Mouse (Mus musculus) MEL (cell line): Measurements from ENCODE around the gene Shld2. TPM values are rescaled to one million over a fixed set of nuclear protein-coding genes. Genes with fewer than 3 reads are reported as not detected.

ENCODE experiments used
- DNase-seq: peaks from one replicate; pipeline ENCODE4 v3.0.0; 2011; ENCODE audit warnings: low read depth, low spot score
- H3K27ac ChIP-seq: 2 replicates; pipeline ENCODE4 v1.5.1; 2012; ENCODE audit warnings: low read depth, mild to moderate bottlenecking, control low read depth, low read length, moderate library complexity; ENCODE audit not compliant: control insufficient read depth
- H3K27me3 ChIP-seq, 2 experiments: fragments of 150-350 bp in 1 of 2; sonication (generic) in 1 of 2; 2 replicates each; pipeline ENCODE4 v1.6.1; 2012; ENCODE audit warnings: low read length in 2 of 2, mild to moderate bottlenecking in 2 of 2, improper control_type of control experiment in 1 of 2, moderate library complexity in 1 of 2; ENCODE audit not compliant: insufficient read depth in 2 of 2, control insufficient read depth in 1 of 2
- H3K36me3 ChIP-seq, 2 experiments: 2 replicates each; pipeline ENCODE4 v1.6.1; 2012 to 2014; ENCODE audit warnings: low read length in 2 of 2, improper control_type of control experiment in 1 of 2, inconsistent platforms in 1 of 2, mild to moderate bottlenecking in 1 of 2; ENCODE audit not compliant: insufficient read depth in 2 of 2, control insufficient read depth in 1 of 2
- H3K4me1 ChIP-seq, 2 experiments: fragments of 150-350 bp in 1 of 2; sonication (generic) in 1 of 2; 2 replicates each; pipeline ENCODE4 v1.6.1; 2012; ENCODE audit warnings: low read length in 2 of 2, improper control_type of control experiment in 1 of 2, mild to moderate bottlenecking in 1 of 2; ENCODE audit not compliant: insufficient read depth in 2 of 2, control insufficient read depth in 1 of 2
- H3K4me3 ChIP-seq, 2 experiments: fragments of 150-350 bp in 1 of 2; sonication (generic) in 1 of 2; 2 replicates each; pipeline ENCODE4 v1.5.1; 2012; ENCODE audit warnings: low read depth in 2 of 2, low read length in 2 of 2, mild to moderate bottlenecking in 2 of 2, moderate library complexity in 2 of 2, control low read depth in 1 of 2, improper control_type of control experiment in 1 of 2; ENCODE audit not compliant: control insufficient read depth in 1 of 2, insufficient read depth in 1 of 2
- H3K79me2 ChIP-seq: 2 replicates; pipeline ENCODE4 v1.6.1; 2012; ENCODE audit warnings: mild to moderate bottlenecking, low read length, moderate library complexity; ENCODE audit not compliant: control insufficient read depth, poor library complexity, insufficient read depth
- H3K9ac ChIP-seq: 2 replicates; pipeline ENCODE4 v1.6.1; 2012; ENCODE audit warnings: low read depth, mild to moderate bottlenecking, control low read depth, low read length, moderate library complexity; ENCODE audit not compliant: control insufficient read depth, poor library complexity, severe bottlenecking
- H3K9me3 ChIP-seq: fragments of 150-350 bp; sonication (generic); replicated peaks from 2 replicates; pipeline ENCODE4 v1.6.1; 2012; ENCODE audit warnings: mild to moderate bottlenecking, low read length, improper control_type of control experiment, moderate library complexity; ENCODE audit not compliant: insufficient read depth
- CTCF ChIP-seq, 3 experiments: IDR thresholded peaks in 2 of 3; conservative IDR thresholded peaks in 1 of 3; 2 replicates each; pipeline ENCODE4 v1.5.1; 2011 to 2012; ENCODE audit warnings: low read length in 3 of 3, low read depth in 2 of 3, mild to moderate bottlenecking in 2 of 3, improper control_type of control experiment in 1 of 3, inconsistent platforms in 1 of 3, mixed read lengths in 1 of 3, moderate library complexity in 1 of 3; ENCODE audit not compliant: control insufficient read depth in 1 of 3, insufficient read depth in 1 of 3, poor library complexity in 1 of 3, severe bottlenecking in 1 of 3
- ELF1 ChIP-seq: IDR thresholded peaks from 2 replicates; pipeline ENCODE4 v1.6.1; 2014; ENCODE audit warnings: low read depth, mild to moderate bottlenecking, inconsistent platforms, low read length, improper control_type of control experiment, moderate library complexity
- EP300 ChIP-seq, 2 experiments: IDR thresholded peaks; 2 replicates each; pipeline ENCODE4 v1.6.1; 2011; ENCODE audit warnings: improper control_type of control experiment in 2 of 2, low read length in 2 of 2, low read depth in 1 of 2, mild to moderate bottlenecking in 1 of 2
- ETS1 ChIP-seq: IDR thresholded peaks from 2 replicates; pipeline ENCODE4 v1.6.1; 2012; ENCODE audit warnings: low read depth, mild to moderate bottlenecking, inconsistent platforms, low read length, improper control_type of control experiment, moderate library complexity
- GATA1 ChIP-seq: IDR thresholded peaks from 2 replicates; pipeline ENCODE4 v1.6.1; 2011; ENCODE audit warnings: low read depth, low read length, improper control_type of control experiment
- HCFC1 ChIP-seq: IDR thresholded peaks from 2 replicates; pipeline ENCODE4 v1.6.1; 2012; ENCODE audit warnings: low read depth, mild to moderate bottlenecking, inconsistent platforms, low read length, improper control_type of control experiment, moderate library complexity
- JUND ChIP-seq: IDR thresholded peaks from 2 replicates; pipeline ENCODE4 v1.6.1; 2011; ENCODE audit warnings: low read depth, mild to moderate bottlenecking, improper control_type of control experiment, low read length
- KAT2A ChIP-seq: conservative IDR thresholded peaks from 2 replicates; pipeline ENCODE4 v1.6.1; 2012; ENCODE audit warnings: low read depth, low read length, improper control_type of control experiment, inconsistent platforms
- MAFK ChIP-seq: IDR thresholded peaks from 2 replicates; pipeline ENCODE4 v1.6.1; 2011; ENCODE audit warnings: low read depth, mild to moderate bottlenecking, low read length, improper control_type of control experiment, borderline replicate concordance
- MXI1 ChIP-seq: IDR thresholded peaks from 2 replicates; pipeline ENCODE4 v1.6.1; 2011; ENCODE audit warnings: mild to moderate bottlenecking, low read depth, low read length, improper control_type of control experiment
- MYB ChIP-seq: IDR thresholded peaks from 2 replicates; pipeline ENCODE4 v1.6.1; 2011; ENCODE audit warnings: mild to moderate bottlenecking, low read depth, low read length, improper control_type of control experiment
- RCOR1 ChIP-seq: IDR thresholded peaks from 2 replicates; pipeline ENCODE4 v1.6.1; 2012; ENCODE audit warnings: low read depth, mild to moderate bottlenecking, inconsistent platforms, low read length, improper control_type of control experiment
- SIN3A ChIP-seq: IDR thresholded peaks from 2 replicates; pipeline ENCODE4 v1.6.1; 2012; ENCODE audit warnings: low read length, improper control_type of control experiment, inconsistent platforms
- TCF12 ChIP-seq: IDR thresholded peaks from 2 replicates; pipeline ENCODE4 v1.6.1; 2014; ENCODE audit warnings: low read depth, mild to moderate bottlenecking, inconsistent platforms, low read length, improper control_type of control experiment, moderate library complexity
- UBTF ChIP-seq: IDR thresholded peaks from 2 replicates; pipeline ENCODE4 v1.6.1; 2012; ENCODE audit warnings: low read depth, mild to moderate bottlenecking, inconsistent platforms, low read length, improper control_type of control experiment, moderate library complexity, borderline replicate concordance; ENCODE audit not compliant: insufficient read depth
- ZKSCAN1 ChIP-seq: IDR thresholded peaks from 2 replicates; pipeline ENCODE4 v1.6.1; 2012; ENCODE audit warnings: low read depth, mild to moderate bottlenecking, inconsistent platforms, low read length, improper control_type of control experiment, moderate library complexity
- ZMIZ1 ChIP-seq: IDR thresholded peaks from 2 replicates; pipeline ENCODE4 v1.6.1; 2012; ENCODE audit warnings: low read depth, mild to moderate bottlenecking, inconsistent platforms, low read length, improper control_type of control experiment, moderate library complexity
- polyA plus RNA-seq, 2 experiments: library from polyadenylated mRNA; stranded (reverse) in 1 of 2; unstranded in 1 of 2; fragments of >175 nt in 1 of 2; fragments of >200 nt in 1 of 2; gene quantifications; 2 replicates each; pipeline versions ENCODE4 v1.2.1 to v1.2.4; 2012; ENCODE audit warnings: low replicate concordance in 2 of 2, low read depth in 1 of 2; ENCODE audit not compliant: insufficient read length in 2 of 2, insufficient read depth in 1 of 2, missing spikeins in 1 of 2
- total RNA-seq: library from RNA; depleted of rRNA; stranded (reverse); fragments of 300-350 nt; gene quantifications from 2 replicates; pipeline ENCODE4 v1.2.3, GENCODE M21; 2012

Shld2 gene
- total and polyA plus RNA-seq, 3 experiments = 7.0 to 7.9 TPM; not detected in 1

GRCm38 (mm10) chr14:34288396-34288795, 21.9 kb downstream of the Shld2 start:
- TF ChIP-seq ETS1 (peak; percentile 37; the same call in 1 of the 2 replicates), ZKSCAN1 (no peak), SIN3A (0 out of 2 replicates have a peak, but pooled peaks have one; percentile 20), RCOR1 (no peak), CTCF (IDR thresholded peaks at IDR 0.05 in 2 of 3, conservative IDR thresholded peaks at IDR 0.05 in 1 of 3; ENCODE audit: control insufficient read depth in 1 of 3, insufficient read depth in 1 of 3, low read depth in 2 of 3, low read length in 3 of 3, poor library complexity in 1 of 3, severe bottlenecking in 1 of 3) (no peak), TCF12 (peak; percentile 30; the same call in 1 of the 2 replicates), JUND (no peak), KAT2A (no peak), MXI1 (peak; percentile 26; the same call in 1 of the 2 replicates), EP300 (IDR thresholded peaks at IDR 0.05; ENCODE audit: low read depth in 1 of 2, low read length in 2 of 2) (peak; percentile 62 to 64; a peak in 2 of 4 replicates)
- Histone ChIP-seq H3K9me3 (no peaks in the 10 kb centered on the region), H3K79me2 (no peaks in the 10 kb centered on the region; the same call in 1 of the 2 replicates), H3K9ac (no peak overlapping the region), H3K27me3 (no peaks in the 10 kb centered on the region), H3K4me1 (peaks cover 11 to 32% of the 10 kb centered on the region in 2 experiments), H3K36me3 (peaks cover 0 to 25% of the 10 kb centered on the region in 2 experiments; a peak in 2 of 4 replicates), H3K27ac (no peak overlapping the region; the same call in 1 of the 2 replicates), H3K4me3 (peak overlapping the region in 1 of 2 experiments; percentile 34; a peak in 2 of 4 replicates)
- DNase-seq = no peak

GRCm38 (mm10) chr14:34281736-34282269, 28.5 kb downstream of the Shld2 start:
- no peaks in the 10 kb centered on the region for H3K9me3 ChIP-seq
- no peaks in the 10 kb centered on the region for H3K27me3 ChIP-seq
- H3K27ac ChIP-seq = no peak overlapping the region
- peaks cover 0 to 25% of the 10 kb centered on the region in 2 experiments; a peak in 2 of 4 replicates for H3K36me3 ChIP-seq
- H3K9ac ChIP-seq = no peak overlapping the region
- no peaks in the 10 kb centered on the region; the same call in 1 of the 2 replicates for H3K79me2 ChIP-seq
- TF ChIP-seq ELF1 (no peak), KAT2A (no peak), ZMIZ1 (no peak), HCFC1 (no peak), MYB (no peak), RCOR1 (peak; percentile 32; the same call in 1 of the 2 replicates), ETS1 (0 out of 2 replicates have a peak, but pooled peaks have one; percentile 18), GATA1 (peak; percentile 64), UBTF (no peak), EP300 (IDR thresholded peaks at IDR 0.05; ENCODE audit: low read depth in 1 of 2, low read length in 2 of 2) (peak in 1 of 2 experiments; percentile 56; a peak in 2 of 4 replicates), MAFK (no peak)
- H3K4me3 ChIP-seq = no peak overlapping the region
- peaks cover 15% of the 10 kb centered on the region in 2 experiments for H3K4me1 ChIP-seq
- DNase-seq = peak; percentile 49
